Mouse (Mus musculus) adrenal gland (tissue): ENCODE data around the gene Mmp10.

ENCODE experiments used
- intact Hi-C: fragments of 180-260 bp; cut with DNase I; formaldehyde crosslinking; loops from one replicate; pipeline ENCODE4 v1.15.1; 2025
- long read RNA-seq, 2 experiments: library from polyadenylated mRNA; unstranded; transcript quantifications; one replicate each; pipeline ENCODE4 v2.0.0; 2020; ENCODE audit warnings: borderline replicate concordance in 1 of 2; ENCODE audit not compliant: insufficient replicate concordance in 1 of 2

Mmp10 gene
- long read RNA-seq, experiment 1, result 0 reads
- long read RNA-seq, experiment 2, result 0 reads

GRCm38 (mm10) chr9:7502051-7502450 is at the start of gene Mmp10:
Mmp10 (plus strand) TSS chr9:7502352.
- intact Hi-C loops, result no loop called here

- intact Hi-C loops, result no loop called here
Observed at GRCm38 (mm10) chr9:7453302-7453701, 48.9 kb upstream of the Mmp10 start.

GRCm38 (mm10) chr9:7470262-7470661 is 31.9 kb upstream of the Mmp10 start:
- intact Hi-C loops, result no loop called here

GRCm38 (mm10) chr9:7483684-7484394 is 18.3 kb upstream of the Mmp10 start:
- intact Hi-C loops, result no loop called here

- intact Hi-C loops, result no loop called here
Observed at GRCm38 (mm10) chr9:7501138-7501537, 1.0 kb upstream of the Mmp10 start.

GRCm38 (mm10) chr9:7507321-7507876 is 5.2 kb downstream of the Mmp10 start:
- intact Hi-C loops, result no loop called here

GRCm38 (mm10) chr9:7509619-7510233 is 7.6 kb downstream of the Mmp10 start:
- intact Hi-C loops, result no loop called here

- intact Hi-C loops, result no loop called here
Observed at GRCm38 (mm10) chr9:7517944-7518571, 15.9 kb downstream of the Mmp10 start.

GRCm38 (mm10) chr9:7526255-7526940 is 24.2 kb downstream of the Mmp10 start:
- intact Hi-C loops, result no loop called here

- intact Hi-C loops, result no loop called here
Observed at GRCm38 (mm10) chr9:7542763-7543162, 40.6 kb downstream of the Mmp10 start.

GRCm38 (mm10) chr9:7544923-7545457 is 42.8 kb downstream of the Mmp10 start:
- intact Hi-C loops, result no loop called here

- intact Hi-C loops, result no loop called here
Observed at GRCm38 (mm10) chr9:7545471-7545870, 43.3 kb downstream of the Mmp10 start.

GRCm38 (mm10) chr9:7545920-7546319 is 43.8 kb downstream of the Mmp10 start:
- intact Hi-C loops, result no loop called here

GRCm38 (mm10) chr9:7551943-7552342 is 49.8 kb downstream of the Mmp10 start:
- intact Hi-C loops, result no loop called here

- intact Hi-C loops, result no loop called here
Observed at GRCm38 (mm10) chr9:7553536-7553935, 51.4 kb downstream of the Mmp10 start.

- intact Hi-C loops, result loop anchor here (2.0 kb wide), 1 partner anchor 40 kb away; no protein-coding TSS in a partner anchor
Observed at GRCm38 (mm10) chr9:7554382-7554781, 52.2 kb downstream of the Mmp10 start.

GRCm38 (mm10) chr9:7558221-7559017 is 56.3 kb downstream of the Mmp10 start, which contains the start of gene Mmp8:
Mmp8 (plus strand) TSS chr9:7558456.
- intact Hi-C loops, result no loop called here
